Mouse (Mus musculus) MEL (cell line): ENCODE data around the gene Sema3f. TPM values are rescaled to one million over a fixed set of nuclear protein-coding genes. Genes with fewer than 3 reads are reported as not detected.

ENCODE experiments used
- DNase-seq: peaks from one replicate; pipeline ENCODE4 v3.0.0; 2011; ENCODE audit warnings: low read depth, low spot score
- H3K27ac ChIP-seq: 2 replicates; pipeline ENCODE4 v1.5.1; 2012; ENCODE audit warnings: low read depth, mild to moderate bottlenecking, control low read depth, low read length, moderate library complexity; ENCODE audit not compliant: control insufficient read depth
- H3K27me3 ChIP-seq, 2 experiments: fragments of 150-350 bp in 1 of 2; sonication (generic) in 1 of 2; 2 replicates each; pipeline ENCODE4 v1.6.1; 2012; ENCODE audit warnings: low read length in 2 of 2, mild to moderate bottlenecking in 2 of 2, improper control_type of control experiment in 1 of 2, moderate library complexity in 1 of 2; ENCODE audit not compliant: insufficient read depth in 2 of 2, control insufficient read depth in 1 of 2
- H3K36me3 ChIP-seq, 2 experiments: 2 replicates each; pipeline ENCODE4 v1.6.1; 2012 to 2014; ENCODE audit warnings: low read length in 2 of 2, improper control_type of control experiment in 1 of 2, inconsistent platforms in 1 of 2, mild to moderate bottlenecking in 1 of 2; ENCODE audit not compliant: insufficient read depth in 2 of 2, control insufficient read depth in 1 of 2
- H3K4me1 ChIP-seq, 2 experiments: fragments of 150-350 bp in 1 of 2; sonication (generic) in 1 of 2; 2 replicates each; pipeline ENCODE4 v1.6.1; 2012; ENCODE audit warnings: low read length in 2 of 2, improper control_type of control experiment in 1 of 2, mild to moderate bottlenecking in 1 of 2; ENCODE audit not compliant: insufficient read depth in 2 of 2, control insufficient read depth in 1 of 2
- H3K4me3 ChIP-seq, 2 experiments: fragments of 150-350 bp in 1 of 2; sonication (generic) in 1 of 2; 2 replicates each; pipeline ENCODE4 v1.5.1; 2012; ENCODE audit warnings: low read depth in 2 of 2, low read length in 2 of 2, mild to moderate bottlenecking in 2 of 2, moderate library complexity in 2 of 2, control low read depth in 1 of 2, improper control_type of control experiment in 1 of 2; ENCODE audit not compliant: control insufficient read depth in 1 of 2, insufficient read depth in 1 of 2
- H3K79me2 ChIP-seq: 2 replicates; pipeline ENCODE4 v1.6.1; 2012; ENCODE audit warnings: mild to moderate bottlenecking, low read length, moderate library complexity; ENCODE audit not compliant: control insufficient read depth, poor library complexity, insufficient read depth
- H3K9ac ChIP-seq: 2 replicates; pipeline ENCODE4 v1.6.1; 2012; ENCODE audit warnings: low read depth, mild to moderate bottlenecking, control low read depth, low read length, moderate library complexity; ENCODE audit not compliant: control insufficient read depth, poor library complexity, severe bottlenecking
- H3K9me3 ChIP-seq: fragments of 150-350 bp; sonication (generic); replicated peaks from 2 replicates; pipeline ENCODE4 v1.6.1; 2012; ENCODE audit warnings: mild to moderate bottlenecking, low read length, improper control_type of control experiment, moderate library complexity; ENCODE audit not compliant: insufficient read depth
- E2F4 ChIP-seq: IDR thresholded peaks from 2 replicates; pipeline ENCODE4 v1.6.1; 2011; ENCODE audit warnings: low read depth, low read length, improper control_type of control experiment, borderline replicate concordance
- EP300 ChIP-seq, 2 experiments: IDR thresholded peaks; 2 replicates each; pipeline ENCODE4 v1.6.1; 2011; ENCODE audit warnings: improper control_type of control experiment in 2 of 2, low read length in 2 of 2, low read depth in 1 of 2, mild to moderate bottlenecking in 1 of 2
- MAX ChIP-seq: IDR thresholded peaks from 2 replicates; pipeline ENCODE4 v1.6.1; 2011; ENCODE audit warnings: low read length, improper control_type of control experiment
- NRF1 ChIP-seq: IDR thresholded peaks from 2 replicates; pipeline ENCODE4 v1.6.1; 2014; ENCODE audit warnings: low read depth, mild to moderate bottlenecking, inconsistent platforms, low read length, improper control_type of control experiment, moderate library complexity; ENCODE audit not compliant: poor library complexity, insufficient read depth, severe bottlenecking
- POLR2A ChIP-seq, 2 experiments: IDR thresholded peaks; 2 replicates each; pipeline ENCODE4 v1.6.1; 2011 to 2012; ENCODE audit warnings: low read length in 2 of 2, mild to moderate bottlenecking in 2 of 2, control low read depth in 1 of 2, improper control_type of control experiment in 1 of 2, low read depth in 1 of 2, moderate library complexity in 1 of 2; ENCODE audit not compliant: control insufficient read depth in 1 of 2, insufficient read depth in 1 of 2, poor library complexity in 1 of 2
- POLR2AphosphoS2 ChIP-seq: IDR thresholded peaks from 2 replicates; pipeline ENCODE4 v1.6.1; 2011; ENCODE audit warnings: low read length, improper control_type of control experiment
- POLR2AphosphoS5 ChIP-seq: IDR thresholded peaks from 2 replicates; pipeline ENCODE4 v1.6.1; 2012; ENCODE audit warnings: low read depth, borderline replicate concordance, mild to moderate bottlenecking, inconsistent platforms, low read length, moderate library complexity, mixed read lengths
- TCF12 ChIP-seq: IDR thresholded peaks from 2 replicates; pipeline ENCODE4 v1.6.1; 2014; ENCODE audit warnings: low read depth, mild to moderate bottlenecking, inconsistent platforms, low read length, improper control_type of control experiment, moderate library complexity
- UBTF ChIP-seq: IDR thresholded peaks from 2 replicates; pipeline ENCODE4 v1.6.1; 2012; ENCODE audit warnings: low read depth, mild to moderate bottlenecking, inconsistent platforms, low read length, improper control_type of control experiment, moderate library complexity, borderline replicate concordance; ENCODE audit not compliant: insufficient read depth
- polyA plus RNA-seq, 2 experiments: library from polyadenylated mRNA; stranded (reverse) in 1 of 2; unstranded in 1 of 2; fragments of >175 nt in 1 of 2; fragments of >200 nt in 1 of 2; gene quantifications; 2 replicates each; pipeline versions ENCODE4 v1.2.1 to v1.2.4; 2012; ENCODE audit warnings: low replicate concordance in 2 of 2, low read depth in 1 of 2; ENCODE audit not compliant: insufficient read length in 2 of 2, insufficient read depth in 1 of 2, missing spikeins in 1 of 2
- total RNA-seq: library from RNA; depleted of rRNA; stranded (reverse); fragments of 300-350 nt; gene quantifications from 2 replicates; pipeline ENCODE4 v1.2.3, GENCODE M21; 2012

Sema3f gene
- total and polyA plus RNA-seq, 3 experiments = not detected

GRCm38 (mm10) chr9:107735356-107736184 lies 25.3 kb upstream of the Sema3f start (continued):
- TF ChIP-seq MAX (no peak), NRF1 (no peak)

GRCm38 (mm10) chr9:107734567-107734971 lies 24.3 kb upstream of the Sema3f start:
- Histone ChIP-seq H3K27me3 (no peaks in the 10 kb centered on the region), H3K36me3 (peaks cover 0 to 9% of the 10 kb centered on the region in 2 experiments; a peak in 3 of 4 replicates), H3K79me2 (no peaks in the 10 kb centered on the region), H3K4me3 (no peak overlapping the region), H3K9ac (no peak overlapping the region), H3K27ac (no peak overlapping the region), H3K9me3 (no peaks in the 10 kb centered on the region), H3K4me1 (peaks cover 5 to 28% of the 10 kb centered on the region in 2 experiments; a peak in 3 of 4 replicates)
- no peak for DNase-seq
- TF ChIP-seq POLR2AphosphoS5 (no peak), TCF12 (peak; percentile 50; the same call in 1 of the 2 replicates)

GRCm38 (mm10) chr9:107729709-107730108 lies 19.4 kb upstream of the Sema3f start:
- H3K4me3 ChIP-seq = no peak overlapping the region
- H3K27ac ChIP-seq = no peak overlapping the region
- no peaks in the 10 kb centered on the region for H3K79me2 ChIP-seq
- peaks cover 0 to 12% of the 10 kb centered on the region in 2 experiments; a peak in 2 of 4 replicates for H3K36me3 ChIP-seq
- H3K9ac ChIP-seq = no peak overlapping the region
- H3K9me3 ChIP-seq = no peaks in the 10 kb centered on the region
- TF ChIP-seq UBTF (no peak), POLR2AphosphoS2 (no peak), POLR2A (IDR thresholded peaks at IDR 0.05; ENCODE audit: control insufficient read depth in 1 of 2, insufficient read depth in 1 of 2, low read depth in 1 of 2, low read length in 2 of 2, poor library complexity in 1 of 2) (no peak), E2F4 (no peak)
- no peak for DNase-seq
- H3K4me1 ChIP-seq = peaks cover 17 to 37% of the 10 kb centered on the region in 2 experiments
- no peaks in the 10 kb centered on the region for H3K27me3 ChIP-seq

- Histone ChIP-seq H3K79me2 (no peaks in the 10 kb centered on the region), H3K4me3 (no peak overlapping the region), H3K9ac (no peak overlapping the region), H3K36me3 (peaks cover 0 to 19% of the 10 kb centered on the region in 2 experiments; a peak in 2 of 4 replicates), H3K27me3 (no peaks in the 10 kb centered on the region), H3K4me1 (peaks cover 19 to 37% of the 10 kb centered on the region in 2 experiments), H3K27ac (no peak overlapping the region), H3K9me3 (no peaks in the 10 kb centered on the region)
- DNase-seq = peak; percentile 54
- TF ChIP-seq EP300 (IDR thresholded peaks at IDR 0.05; ENCODE audit: low read depth in 1 of 2, low read length in 2 of 2) = peak in 1 of 2 experiments; percentile 13; a peak in 1 of 4 replicates
- peak; percentile 62; the same call in 1 of the 2 replicates for TF ChIP-seq MAX
- no peak for TF ChIP-seq POLR2A (IDR thresholded peaks at IDR 0.05; ENCODE audit: control insufficient read depth in 1 of 2, insufficient read depth in 1 of 2, low read depth in 1 of 2, low read length in 2 of 2, poor library complexity in 1 of 2)
Measured at GRCm38 (mm10) chr9:107728919-107729670, 18.8 kb upstream of the Sema3f start.
